In the genomic region with DNA sequence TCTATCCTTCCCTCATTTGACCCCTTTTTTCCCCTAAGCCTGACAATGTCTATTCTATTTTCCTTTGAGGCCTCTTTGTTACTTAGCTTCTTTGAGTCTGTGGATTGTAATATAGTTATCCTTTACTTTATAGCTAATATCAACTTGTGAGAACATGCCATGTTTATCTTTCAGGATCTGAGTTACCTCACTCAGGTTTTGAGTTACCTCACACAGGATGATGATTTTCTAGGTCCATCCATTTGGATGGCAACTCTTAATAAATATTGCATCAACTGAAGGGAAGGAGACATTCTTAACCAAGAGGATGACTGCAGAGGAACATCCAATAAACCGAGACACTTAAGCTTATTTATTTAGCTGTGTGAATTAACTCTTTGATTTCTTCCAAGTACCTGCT, we compare ENCODE assay signal across 15 mouse cellular contexts. TPM values are rescaled to one million over a fixed set of nuclear protein-coding genes. Genes with fewer than 3 reads are reported as not detected.
DNase-seq lines count a peak whose midpoint lies in the region; ATAC-seq and TF ChIP-seq lines count a peak whose summit lies in the region.
"Not testable (repeated sequence)": the region's sequence is repeated elsewhere in the genome, so short reads cannot be mapped to it uniquely, and the experiment has no call there.
"Had no signal": no experiment of that assay in that cellular context is flagged by ENCODE, and none has a peak within 500 bp of the region (broad histone marks: within the 10 kb centered on the region; RNA-seq: fewer than 3 reads in every experiment).

No protein-coding gene starts in this region.

- H3K4me1 ChIP-seq in heart, embryonic 12.5 days (replicated peaks); intestine, embryonic 14.5 days (replicated peaks; ENCODE audit: control insufficient read depth, insufficient read depth, low read length); intestine, postnatal 0 days (replicated peaks; ENCODE audit: control insufficient read depth, insufficient read depth, low read length); liver, embryonic 16.5 days (ENCODE audit: control insufficient read depth, low read depth, low read length); lung, embryonic 15.5 days; stomach, postnatal 0 days (replicated peaks; ENCODE audit: control insufficient read depth, insufficient read depth): not testable (repeated sequence)

- TF ChIP-seq EP300 in stomach, postnatal 0 days (optimal IDR thresholded peaks at IDR 0.05): not testable (repeated sequence)

- 0 out of 2 replicates have a peak, but pooled peaks have one; percentile 10 for ATAC-seq in heart, embryonic 12.5 days (ENCODE audit: insufficient number of reproducible peaks, low FRiP score)
- peak; percentile 21; the same call in 1 of the 2 replicates for ATAC-seq in intestine, embryonic 14.5 days (replicated peaks; ENCODE audit: low FRiP score, low TSS enrichment, low read depth)
- peak; percentile 15 for ATAC-seq in intestine, postnatal 0 days
- 0 out of 2 replicates have a peak, but pooled peaks have one; percentile 17 for ATAC-seq in liver, embryonic 16.5 days (ENCODE audit: low read depth)
- peak; percentile 20; the same call in 1 of the 2 replicates for ATAC-seq in lung, embryonic 15.5 days (ENCODE audit: borderline replicate concordance, extremely low read depth, low FRiP score, low TSS enrichment)
- ATAC-seq in stomach, postnatal 0 days (ENCODE audit: low FRiP score, low TSS enrichment): peak; percentile 1; the same call in 1 of the 2 replicates

- H3K27me3 ChIP-seq in heart, embryonic 12.5 days (replicated peaks); intestine, embryonic 14.5 days (replicated peaks; ENCODE audit: control insufficient read depth, insufficient read depth, low read length); intestine, postnatal 0 days (replicated peaks; ENCODE audit: control insufficient read depth, insufficient read depth, low read length); liver, embryonic 16.5 days (ENCODE audit: control insufficient read depth, insufficient read depth, low read depth, low read length); lung, embryonic 15.5 days; stomach, postnatal 0 days (ENCODE audit: control insufficient read depth, insufficient read depth, low read length): not testable (repeated sequence)

- not testable (repeated sequence) for H3K27ac ChIP-seq in heart, embryonic 12.5 days (ENCODE audit: poor library complexity, severe bottlenecking); intestine, embryonic 14.5 days (ENCODE audit: low read depth); intestine, postnatal 0 days (ENCODE audit: low read depth, low read length); liver, embryonic 16.5 days (ENCODE audit: low read length); lung, embryonic 15.5 days; stomach, postnatal 0 days (replicated peaks)

- H3K36me3 ChIP-seq in heart, embryonic 12.5 days; intestine, embryonic 14.5 days (ENCODE audit: control insufficient read depth, insufficient read depth, low read length); intestine, postnatal 0 days (ENCODE audit: control insufficient read depth, insufficient read depth); liver, embryonic 16.5 days (ENCODE audit: control insufficient read depth, insufficient read depth); lung, embryonic 15.5 days; stomach, postnatal 0 days (ENCODE audit: control insufficient read depth, insufficient read depth, low read length): not testable (repeated sequence)

- H3K4me3 ChIP-seq in heart, embryonic 12.5 days; intestine, embryonic 14.5 days (ENCODE audit: low read depth, low read length); intestine, postnatal 0 days (ENCODE audit: low read depth, low read length); liver, embryonic 16.5 days (ENCODE audit: low read depth, low read length); lung, embryonic 15.5 days; stomach, postnatal 0 days (ENCODE audit: low read depth, low read length): not testable (repeated sequence)

- not testable (repeated sequence) for H3K9me3 ChIP-seq in heart, embryonic 12.5 days (replicated peaks); intestine, embryonic 14.5 days (ENCODE audit: control insufficient read depth, low read length); intestine, postnatal 0 days (ENCODE audit: control insufficient read depth); liver, embryonic 16.5 days (replicated peaks; ENCODE audit: control insufficient read depth, low read length); lung, embryonic 15.5 days; stomach, postnatal 0 days (ENCODE audit: control insufficient read depth, low read length)

- no CpG with 5 or more reads among the region's 1 CpGs for WGBS in heart, embryonic 12.5 days
- no CpG with 5 or more reads among the region's 1 CpGs for WGBS in intestine, embryonic 14.5 days
- no CpG with 5 or more reads among the region's 1 CpGs for WGBS in intestine, postnatal 0 days
- WGBS in liver, embryonic 16.5 days (ENCODE audit: insufficient replicate concordance): no CpG with 5 or more reads among the region's 1 CpGs
- no CpG with 5 or more reads among the region's 1 CpGs for WGBS in lung, embryonic 15.5 days
- WGBS in stomach, postnatal 0 days: no CpG with 5 or more reads among the region's 1 CpGs

- not testable (repeated sequence) for DNase-seq in intestine, embryonic 14.5 days (ENCODE audit: low spot score); stomach, postnatal 0 days (ENCODE audit: low spot score)

- H3K4me2 ChIP-seq in heart, embryonic 12.5 days; intestine, embryonic 14.5 days (ENCODE audit: low read length); intestine, postnatal 0 days (replicated peaks; ENCODE audit: low read depth); liver, embryonic 16.5 days (ENCODE audit: low read depth, low read length); lung, embryonic 15.5 days; stomach, postnatal 0 days (replicated peaks; ENCODE audit: low read depth): not testable (repeated sequence)

- H3K9ac ChIP-seq in heart, embryonic 12.5 days; intestine, embryonic 14.5 days (ENCODE audit: low read length); intestine, postnatal 0 days (ENCODE audit: low read depth, low read length); liver, embryonic 16.5 days (ENCODE audit: low read depth, low read length); lung, embryonic 15.5 days; stomach, postnatal 0 days (ENCODE audit: low read length): not testable (repeated sequence)

- TF ChIP-seq CTCF in intestine, postnatal 0 days (IDR thresholded peaks at IDR 0.05; ENCODE audit: low read depth); stomach, postnatal 0 days (IDR thresholded peaks at IDR 0.05; ENCODE audit: low read depth): not testable (repeated sequence)

RNA-seq across cellular contexts. Expression of a gene that starts 3.5 kb away (rescaled TPM):
- polyA plus RNA-seq in heart, embryonic 12.5 days (2016; fragmentation: Nextera tagmentation; extraction: Ambion mirVana): not detected in 2 replicates
- polyA plus RNA-seq in intestine, embryonic 14.5 days (2014; fragmentation: Nextera tagmentation; extraction: Ambion mirVana): 0.66 and 0.74 TPM in 2 replicates
- polyA plus RNA-seq in intestine, postnatal 0 days (2015; fragmentation: Nextera tagmentation; extraction: Ambion mirVana): 13.2 and 13.6 TPM in 2 replicates
- 0.04 TPM in 1 of 2 replicates, not detected in the other for polyA plus RNA-seq in liver, embryonic 16.5 days (2015; fragmentation: Nextera tagmentation; extraction: Ambion mirVana)
- polyA plus RNA-seq in lung, embryonic 15.5 days (2015; fragmentation: Nextera tagmentation; extraction: Ambion mirVana): 0.22 TPM in 1 of 2 replicates, not detected in the other
- 181 and 190 TPM in 2 replicates for polyA plus RNA-seq in stomach, postnatal 0 days (2015; fragmentation: Nextera tagmentation; extraction: Ambion mirVana)
- polyA plus RNA-seq: activated CD4-positive, CD25-positive, alpha-beta regulatory T cell, adult 4 months; cerebellum, adult 2 months; cortical plate, adult 2 months; embryonic facial prominence, embryonic 10.5 days; embryonic facial prominence, embryonic 12.5 days; embryonic facial prominence, embryonic 14.5 days; forebrain, embryonic 11.5 days; forebrain, embryonic 13.5 days; forebrain, embryonic 15.5 days had no signal

RNA-seq across cellular contexts. Expression of a gene that starts 3.7 kb away (rescaled TPM):
- polyA plus RNA-seq in heart, embryonic 12.5 days (2016; fragmentation: Nextera tagmentation; extraction: Ambion mirVana): 0.64 and 0.66 TPM in 2 replicates
- polyA plus RNA-seq in intestine, embryonic 14.5 days (2014; fragmentation: Nextera tagmentation; extraction: Ambion mirVana): 30.5 and 45.1 TPM in 2 replicates
- 810 and 957 TPM in 2 replicates for polyA plus RNA-seq in intestine, postnatal 0 days (2015; fragmentation: Nextera tagmentation; extraction: Ambion mirVana)
- 0.08 and 2.0 TPM in 2 replicates for polyA plus RNA-seq in liver, embryonic 16.5 days (2015; fragmentation: Nextera tagmentation; extraction: Ambion mirVana)
- polyA plus RNA-seq in lung, embryonic 15.5 days (2015; fragmentation: Nextera tagmentation; extraction: Ambion mirVana): 4.2 and 15.4 TPM in 2 replicates
- 13,620 and 14,516 TPM in 2 replicates for polyA plus RNA-seq in stomach, postnatal 0 days (2015; fragmentation: Nextera tagmentation; extraction: Ambion mirVana)
- polyA plus RNA-seq: activated CD4-positive, CD25-positive, alpha-beta regulatory T cell, adult 4 months; embryonic facial prominence, embryonic 10.5 days; embryonic facial prominence, embryonic 12.5 days; forebrain, embryonic 11.5 days; forebrain, embryonic 13.5 days; forebrain, embryonic 15.5 days had no signal

Comparison
In these comparisons a context has a peak if more than half of its experiments do, and no peak if none do; other contexts are left out.
1. RNA of a gene that starts 3.7 kb away (polyA plus RNA-seq): 13,620 to 14,516 TPM in stomach, postnatal 0 days and 810 to 957 TPM in intestine, postnatal 0 days; 30.5 to 45.1 TPM in intestine, embryonic 14.5 days, 4.2 to 15.4 TPM in lung, embryonic 15.5 days, 0.08 to 2.0 TPM in liver, embryonic 16.5 days and 0.64 to 0.66 TPM in heart, embryonic 12.5 days; every median in the first group is over 10 times any median in the second.
2. RNA of a gene that starts 3.5 kb away (polyA plus RNA-seq): 181 to 190 TPM in stomach, postnatal 0 days; 13.2 to 13.6 TPM in intestine, postnatal 0 days, 0.66 to 0.74 TPM in intestine, embryonic 14.5 days, 0.22 TPM in lung, embryonic 15.5 days, 0.04 TPM in liver, embryonic 16.5 days and not detected in heart, embryonic 12.5 days; every median in the first group is over 10 times any median in the second.
3. Peak in every context shown above with its lines, with median percentiles within 50 percentile points of each other: ATAC-seq.